21 mouse cellular contexts compared by ENCODE assay signal in the genomic region with DNA sequence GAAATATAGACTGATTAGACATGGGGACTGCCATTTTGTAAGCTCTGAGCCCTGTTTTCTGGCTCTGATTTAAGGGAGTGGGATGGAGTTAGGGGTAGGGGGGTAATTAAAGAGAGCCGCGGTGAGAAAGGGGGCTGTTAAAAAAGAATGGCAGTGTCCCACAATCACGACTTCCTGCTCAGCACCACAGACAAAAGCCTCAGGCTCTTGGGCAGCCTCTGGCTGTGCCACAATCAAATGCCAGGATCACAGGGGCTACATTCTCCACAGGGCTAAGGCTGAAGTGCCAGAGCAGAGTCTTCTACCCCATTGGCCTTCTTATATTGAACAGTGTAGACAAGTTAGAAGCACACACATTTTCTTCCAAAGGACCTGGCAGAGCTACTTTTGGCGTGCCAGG. TPM values are rescaled to one million over a fixed set of nuclear protein-coding genes. Genes with fewer than 3 reads are reported as not detected.
"Had no signal": no experiment of that assay in that cellular context is flagged by ENCODE, and none has a peak within 500 bp of the region (broad histone marks: within the 10 kb centered on the region; RNA-seq: fewer than 3 reads in every experiment).

No protein-coding gene starts in this region.

- H3K4me1 ChIP-seq: neural tube, embryonic 13.5 days had no signal

- H3K4me3 ChIP-seq: midbrain, embryonic 10.5 days; midbrain, embryonic 13.5 days; midbrain, embryonic 15.5 days; myocyte; neural tube, embryonic 13.5 days; neural tube, embryonic 15.5 days had no signal

- DNase-seq: lung, adult 18-20 months; lung, embryonic 14.5 days; lung, postnatal 10 days; lung, postnatal 4 days; retina, postnatal 1 day; right cerebral cortex, adult 18-20 months; right cerebral cortex, postnatal 25 days; right cerebral cortex, postnatal 4 days; spleen, adult 18-20 months; thymus, adult 18-20 months had no signal

- H3K36me3 ChIP-seq: midbrain, embryonic 10.5 days; midbrain, embryonic 13.5 days; midbrain, embryonic 15.5 days; neural tube, embryonic 13.5 days; neural tube, embryonic 15.5 days had no signal

- H3K27ac ChIP-seq: midbrain, embryonic 10.5 days; midbrain, embryonic 13.5 days; midbrain, embryonic 15.5 days; neural tube, embryonic 13.5 days; neural tube, embryonic 15.5 days had no signal

- ATAC-seq: midbrain, embryonic 13.5 days; midbrain, embryonic 15.5 days had no signal

- H3K9ac ChIP-seq: midbrain, embryonic 13.5 days; midbrain, embryonic 15.5 days; neural tube, embryonic 13.5 days; neural tube, embryonic 15.5 days had no signal

- H3K9me3 ChIP-seq: midbrain, embryonic 10.5 days; midbrain, embryonic 13.5 days; midbrain, embryonic 15.5 days; neural tube, embryonic 13.5 days; neural tube, embryonic 15.5 days had no signal

RNA-seq across cellular contexts. Expression of gene Opalin, which starts 11.0 kb away (rescaled TPM):
- polyA plus RNA-seq: lung, embryonic 14.5 days; lung, embryonic 16.5 days; midbrain, embryonic 10.5 days; midbrain, embryonic 13.5 days; midbrain, embryonic 15.5 days; myocyte; neural tube, embryonic 11.5 days; neural tube, embryonic 13.5 days; neural tube, embryonic 15.5 days; small intestine, adult 2 months; stomach, embryonic 14.5 days; stomach, embryonic 16.5 days had no signal

RNA-seq across cellular contexts. Expression of gene Dntt, which starts 58.8 kb away (rescaled TPM):
- polyA plus RNA-seq: lung, embryonic 16.5 days; midbrain, embryonic 10.5 days; small intestine, adult 2 months; stomach, embryonic 14.5 days; stomach, embryonic 16.5 days had no signal
